Mouse (Mus musculus) hindbrain, embryonic 11.5 days (tissue): ENCODE results near the gene Cngb1. TPM values are rescaled to one million over a fixed set of nuclear protein-coding genes. Genes with fewer than 3 reads are reported as not detected.

ENCODE experiments used
- ATAC-seq: fragments of 200-750 bp; cut with Nextera tagmentation; 2 replicates; pipeline ENCODE4 v1.8.0; 2017; ENCODE audit warnings: mild to moderate bottlenecking, moderate TSS enrichment, moderate library complexity; ENCODE audit not compliant: low FRiP score
- DNase-seq: peaks from one replicate; pipeline ENCODE4 v3.0.0-alpha.2; 2015; ENCODE audit warnings: low spot score
- H3K27ac ChIP-seq: fragments of 300-500 bp; sonication (generic); 2 replicates; pipeline ENCODE4 v1.5.1; 2014; ENCODE audit warnings: mild to moderate bottlenecking, low read depth, low read length
- H3K27me3 ChIP-seq: fragments of 300-500 bp; sonication (generic); 2 replicates; pipeline ENCODE4 v1.6.1; 2014; ENCODE audit warnings: mild to moderate bottlenecking, low read length, moderate library complexity, mixed read lengths; ENCODE audit not compliant: control insufficient read depth, insufficient read depth
- H3K36me3 ChIP-seq: fragments of 300-500 bp; sonication (generic); 2 replicates; pipeline ENCODE4 v1.6.1; 2014; ENCODE audit warnings: mild to moderate bottlenecking, low read length, moderate library complexity, mixed read lengths; ENCODE audit not compliant: control insufficient read depth, insufficient read depth
- H3K4me1 ChIP-seq: fragments of 300-500 bp; sonication (generic); replicated peaks from 2 replicates; pipeline ENCODE4 v1.6.1; 2014; ENCODE audit warnings: low read length, mixed read lengths; ENCODE audit not compliant: control insufficient read depth, insufficient read depth
- H3K4me2 ChIP-seq: fragments of 300-500 bp; sonication (generic); replicated peaks from 2 replicates; pipeline ENCODE4 v1.6.1; 2014; ENCODE audit warnings: mild to moderate bottlenecking, low read depth, low read length
- H3K4me3 ChIP-seq: fragments of 300-500 bp; sonication (generic); 2 replicates; pipeline ENCODE4 v1.5.1; 2014; ENCODE audit warnings: low read depth, low read length
- H3K9ac ChIP-seq: fragments of 300-500 bp; sonication (generic); 2 replicates; pipeline ENCODE4 v1.6.1; 2014; ENCODE audit warnings: low read depth, low read length
- H3K9me3 ChIP-seq: fragments of 300-500 bp; sonication (generic); 2 replicates; pipeline ENCODE4 v1.6.1; 2016; ENCODE audit warnings: low read length; ENCODE audit not compliant: control insufficient read depth
- WGBS: fragments of 180-500 bp; shearing (Covaris S2); extraction: QIAGEN DNeasy Blood & Tissue Kit; methylation state at CpG from one replicate; pipeline ENCODE4 v1.1.7; 2014; 5-methylcytosine and 5-hydroxymethylcytosine counted together
- polyA plus RNA-seq: library from polyadenylated mRNA; unstranded; fragments of >200 nt; fragmentation: Nextera tagmentation; extraction: Ambion mirVana; gene quantifications from 2 replicates; pipeline ENCODE4 v1.2.1, GENCODE M21; 2014

The Cngb1 gene
- polyA plus RNA-seq, 1 experiment from 2014 or later, result 0.71 TPM

DNA sequence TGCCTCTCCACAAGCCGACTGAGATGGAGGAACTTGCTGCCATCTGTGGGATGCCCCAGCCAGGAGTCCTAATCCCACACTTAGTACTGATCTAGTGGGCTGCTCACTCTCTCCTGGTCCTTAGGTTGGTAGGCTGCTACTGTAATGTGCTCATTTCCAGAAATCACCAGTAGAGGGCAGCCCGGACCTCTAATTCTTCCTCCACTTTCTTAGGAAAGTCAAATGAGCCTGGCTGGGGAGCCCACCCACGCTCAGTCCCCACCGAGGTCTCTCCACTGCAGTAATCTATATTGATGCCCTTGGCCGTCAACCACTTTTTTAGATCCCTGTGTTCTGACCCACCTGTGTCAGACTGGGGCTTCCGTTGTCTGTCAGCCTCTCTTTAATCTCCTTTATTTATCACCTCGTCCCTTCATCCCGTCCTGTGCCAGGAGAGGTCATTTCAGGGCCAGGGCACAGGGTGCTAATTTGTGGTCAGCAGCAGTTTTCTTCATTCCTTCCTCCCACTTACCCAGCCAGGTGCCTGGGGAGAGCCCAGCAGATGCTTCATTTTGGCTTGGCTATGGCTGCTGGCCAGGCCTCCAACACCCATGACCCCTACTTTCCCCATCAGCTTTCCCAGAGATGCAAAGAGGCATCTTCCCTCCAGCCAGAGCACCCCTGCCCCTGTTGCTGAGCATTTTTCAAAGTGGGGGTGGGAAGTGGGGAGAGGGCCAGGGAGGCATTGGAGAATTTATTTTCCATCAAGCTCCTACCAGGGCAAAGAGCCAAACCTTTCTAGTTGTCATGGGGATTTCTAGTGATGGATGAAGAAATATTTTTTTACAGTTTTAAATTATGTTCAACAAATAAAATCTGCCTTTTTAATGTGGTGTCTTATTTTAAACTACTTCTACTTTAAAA is 40.5 kb upstream of the Cngb1 start:
- no peaks in the 10 kb centered on the region for H3K36me3 ChIP-seq
- no peak overlapping the region for H3K27ac ChIP-seq
- peak; percentile 61 for ATAC-seq
- no peaks in the 10 kb centered on the region; the same call in 1 of the 2 replicates for H3K4me1 ChIP-seq
- H3K9me3 ChIP-seq, result no peaks in the 10 kb centered on the region
- no peak overlapping the region for H3K9ac ChIP-seq
- peak; percentile 88 for DNase-seq
- 30% methylated on average over 8 of the region's 8 CpGs for WGBS
- peaks cover 2% of the 10 kb centered on the region; the same call in 1 of the 2 replicates for H3K27me3 ChIP-seq
- H3K4me2 ChIP-seq, result no peak overlapping the region
- no peak overlapping the region for H3K4me3 ChIP-seq

- Histone ChIP-seq H3K27ac (no peak overlapping the region), H3K4me3 (no peak overlapping the region), H3K4me1 (no peaks in the 10 kb centered on the region), H3K36me3 (no peaks in the 10 kb centered on the region), H3K9me3 (no peaks in the 10 kb centered on the region), H3K4me2 (no peak overlapping the region), H3K9ac (no peak overlapping the region), H3K27me3 (no peaks in the 10 kb centered on the region)
- no peak for ATAC-seq
- DNase-seq, result no peak
- 79% methylated on average over 6 of the region's 6 CpGs for WGBS
Measured at GRCm38 (mm10) chr8:95344668-95345067, 38.3 kb upstream of the Cngb1 start.

GRCm38 (mm10) chr8:95341721-95342120 is 35.3 kb upstream of the Cngb1 start:
- Histone ChIP-seq H3K4me1 (no peaks in the 10 kb centered on the region), H3K9ac (no peak overlapping the region), H3K9me3 (no peaks in the 10 kb centered on the region), H3K27me3 (no peaks in the 10 kb centered on the region), H3K27ac (no peak overlapping the region), H3K4me2 (no peak overlapping the region), H3K36me3 (no peaks in the 10 kb centered on the region), H3K4me3 (no peak overlapping the region)
- ATAC-seq (no peak), DNase-seq (no peak)
- WGBS, result 71% methylated on average over 5 of the region's 5 CpGs

- ATAC-seq (no peak), DNase-seq (no peak)
- Histone ChIP-seq H3K9ac (no peak overlapping the region), H3K27me3 (no peaks in the 10 kb centered on the region), H3K27ac (no peak overlapping the region), H3K4me2 (no peak overlapping the region), H3K36me3 (no peaks in the 10 kb centered on the region), H3K4me1 (no peaks in the 10 kb centered on the region), H3K4me3 (no peak overlapping the region), H3K9me3 (no peaks in the 10 kb centered on the region)
Measured at GRCm38 (mm10) chr8:95336363-95336762, 30.0 kb upstream of the Cngb1 start.

- no peak for DNase-seq
- no peaks in the 10 kb centered on the region for H3K9me3 ChIP-seq
Measured at GRCm38 (mm10) chr8:95335706-95336105, 29.3 kb upstream of the Cngb1 start.

DNA sequence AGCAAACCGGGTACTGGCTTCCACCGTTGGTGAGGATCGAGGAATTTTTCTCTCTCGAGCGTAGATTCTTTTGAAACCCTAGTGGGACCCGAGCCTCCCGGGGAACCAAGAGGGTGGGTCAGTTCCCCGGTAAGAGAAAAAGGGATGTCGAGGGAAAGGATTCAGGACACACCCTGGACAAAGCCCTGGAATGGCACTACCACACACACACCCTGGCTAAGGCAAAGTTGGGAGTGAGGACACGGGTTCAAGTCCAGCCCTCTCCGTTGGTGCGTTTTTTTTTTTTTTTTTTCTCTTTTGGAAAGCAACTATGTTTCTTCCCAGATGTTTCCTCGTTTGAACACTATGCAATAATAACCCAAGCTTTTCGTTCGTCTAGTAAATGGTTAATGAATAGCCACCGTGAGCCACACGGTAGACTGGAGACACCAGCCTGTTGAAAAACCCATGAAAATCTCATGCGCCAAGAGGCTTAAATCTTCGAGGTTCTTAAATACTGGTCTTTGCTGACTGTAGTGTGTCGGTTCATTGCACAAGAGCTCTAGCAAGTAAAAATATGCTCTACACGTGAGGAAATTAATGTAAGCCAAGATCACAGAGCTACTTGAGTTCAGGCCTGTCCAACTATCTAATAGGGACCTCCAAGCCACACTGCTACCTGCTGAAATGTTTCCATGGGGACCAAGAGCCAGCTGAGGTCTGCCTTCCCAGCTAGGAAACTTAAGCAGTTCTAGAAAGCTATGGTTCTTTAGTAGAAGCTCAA is 26.2 kb upstream of the Cngb1 start:
- peak overlapping the region; percentile 85 for H3K9ac ChIP-seq
- 0 out of 2 replicates have a peak, but pooled peaks cover 5% of the 10 kb centered on the region for H3K4me1 ChIP-seq
- peaks cover 7% of the 10 kb centered on the region; the same call in 1 of the 2 replicates for H3K36me3 ChIP-seq
- H3K4me3 ChIP-seq, result peak overlapping the region; percentile 56
- no peak for DNase-seq
- peak; percentile 57 for ATAC-seq
- H3K9me3 ChIP-seq, result no peaks in the 10 kb centered on the region
- H3K4me2 ChIP-seq, result peak overlapping the region; percentile 84
- no peaks in the 10 kb centered on the region for H3K27me3 ChIP-seq
- WGBS, result 30% methylated on average over 21 of the region's 21 CpGs
- H3K27ac ChIP-seq, result peak overlapping the region; percentile 97

More at GRCm38 (mm10) chr8:95335706-95336105, 29.3 kb upstream of the Cngb1 start:
- Histone ChIP-seq H3K9ac (no peak overlapping the region), H3K27ac (no peak overlapping the region), H3K4me3 (no peak overlapping the region), H3K27me3 (no peaks in the 10 kb centered on the region), H3K4me1 (no peaks in the 10 kb centered on the region), H3K36me3 (no peaks in the 10 kb centered on the region), H3K4me2 (no peak overlapping the region)
- no peak for ATAC-seq
- 96% methylated on average over 1 of the region's 1 CpGs for WGBS

GRCm38 (mm10) chr8:95331720-95332436 is 25.5 kb upstream of the Cngb1 start, which contains the start of the genes Zfp319 and Usb1:
Gene Zfp319 (minus strand): TSS chr8:95331950.
Gene Usb1 (plus strand): TSS chr8:95332284.
- Histone ChIP-seq H3K36me3 (peaks cover 10% of the 10 kb centered on the region; the same call in 1 of the 2 replicates), H3K27ac (peak within 1 kb of the TSS; percentile 97), H3K9ac (peak within 1 kb of the TSS; percentile 85), H3K9me3 (no peaks in the 10 kb centered on the region), H3K4me1 (0 out of 2 replicates have a peak, but pooled peaks cover 5% of the 10 kb centered on the region), H3K27me3 (no peaks in the 10 kb centered on the region), H3K4me3 (peak within 1 kb of the TSS; percentile 56), H3K4me2 (peak within 1 kb of the TSS; percentile 84)
- WGBS, result under 1% methylated on average over 72 of the region's 80 CpGs
- ATAC-seq, result peak; percentile 95
- peak; percentile 96 for DNase-seq

GRCm38 (mm10) chr8:95331156-95331719 is 24.9 kb upstream of the Cngb1 start:
- 0% methylated on average over 35 of the region's 38 CpGs for WGBS
- ATAC-seq, result peak; percentile 59
- peaks cover 10% of the 10 kb centered on the region; the same call in 1 of the 2 replicates for H3K36me3 ChIP-seq

More at GRCm38 (mm10) chr8:95331156-95331719, 24.9 kb upstream of the Cngb1 start:
- peak overlapping the region; percentile 56 for H3K4me3 ChIP-seq
- 0 out of 2 replicates have a peak, but pooled peaks cover 5% of the 10 kb centered on the region for H3K4me1 ChIP-seq
- H3K9ac ChIP-seq, result peak overlapping the region; percentile 85
- peak overlapping the region; percentile 97 for H3K27ac ChIP-seq
- H3K4me2 ChIP-seq, result peak overlapping the region; percentile 84
- no peaks in the 10 kb centered on the region for H3K9me3 ChIP-seq
- no peaks in the 10 kb centered on the region for H3K27me3 ChIP-seq
- DNase-seq, result no peak
